Mouse (Mus musculus): ENCODE measurements at regions not wholly inside any gene's neighbourhood (a gene's known extent, or its start where the extent isn't known, plus 50 kb on each side); places are given as distances from the start of the nearest gene placed in this dataset.

- CTCF ChIA-PET, result no interaction called here
These were observed 430.4 kb downstream of the Adgrl2 start for GRCm38 (mm10) chr3:148559752-148560460.

- CTCF ChIA-PET, result no interaction called here
These were observed 431.7 kb downstream of the Adgrl2 start for GRCm38 (mm10) chr3:148558592-148559157.

- CTCF ChIA-PET, result no interaction called here
These were observed 435.0 kb downstream of the Adgrl2 start for GRCm38 (mm10) chr3:148555324-148555723.

GRCm38 (mm10) chr3:148550716-148551115, 439.6 kb downstream of the Adgrl2 start:
- CTCF ChIA-PET, result no interaction called here

GRCm38 (mm10) chr3:148544929-148545328, 445.4 kb downstream of the Adgrl2 start:
- CTCF ChIA-PET, result no interaction called here

GRCm38 (mm10) chr3:148542217-148542616, 448.1 kb downstream of the Adgrl2 start:
- CTCF ChIA-PET, result no interaction called here

- CTCF ChIA-PET, result no interaction called here
These were observed 452.6 kb downstream of the Adgrl2 start for GRCm38 (mm10) chr3:148537669-148538271.

- CTCF ChIA-PET, result interaction anchor here (0.6 kb wide), 1 partner anchor 18 kb away, joined by 4 read pairs; no protein-coding TSS in a partner anchor
These were observed 460.5 kb downstream of the Adgrl2 start for GRCm38 (mm10) chr3:148529893-148530292.

GRCm38 (mm10) chr3:148510381-148510780, 480.0 kb downstream of the Adgrl2 start:
- CTCF ChIA-PET, result no interaction called here

GRCm38 (mm10) chr3:148504928-148505327, 485.4 kb downstream of the Adgrl2 start:
- CTCF ChIA-PET, result no interaction called here

- CTCF ChIA-PET, result no interaction called here
These were observed 486.9 kb downstream of the Adgrl2 start for GRCm38 (mm10) chr3:148503432-148503831.

- CTCF ChIA-PET, result no interaction called here
These were observed 488.6 kb downstream of the Adgrl2 start for GRCm38 (mm10) chr3:148501801-148502200.

- CTCF ChIA-PET, result no interaction called here
These were observed 493.7 kb downstream of the Adgrl2 start for GRCm38 (mm10) chr3:148496672-148497071.

- CTCF ChIA-PET, result no interaction called here
These were observed 499.1 kb downstream of the Adgrl2 start for GRCm38 (mm10) chr3:148491287-148491686.

- CTCF ChIA-PET, result no interaction called here
These were observed 501.2 kb downstream of the Adgrl2 start for GRCm38 (mm10) chr3:148489201-148489600.

GRCm38 (mm10) chr3:148487949-148488348, 502.4 kb downstream of the Adgrl2 start:
- CTCF ChIA-PET, result no interaction called here

- CTCF ChIA-PET, result no interaction called here
These were observed 514.5 kb downstream of the Adgrl2 start for GRCm38 (mm10) chr3:148475862-148476261.

- CTCF ChIA-PET, result no interaction called here
These were observed 517.4 kb downstream of the Adgrl2 start for GRCm38 (mm10) chr3:148472943-148473444.

- CTCF ChIA-PET, result interaction anchor here (0.7 kb wide), 1 partner anchor 913 kb away, joined by 7 read pairs; no protein-coding TSS in a partner anchor
These were observed 524.9 kb downstream of the Adgrl2 start for GRCm38 (mm10) chr3:148465456-148465855.

GRCm38 (mm10) chr3:148462791-148463190, 527.6 kb downstream of the Adgrl2 start:
- CTCF ChIA-PET, result no interaction called here

- CTCF ChIA-PET, result no interaction called here
These were observed 541.5 kb downstream of the Adgrl2 start for GRCm38 (mm10) chr3:148448888-148449287.

- CTCF ChIA-PET, result no interaction called here
These were observed 541.9 kb downstream of the Adgrl2 start for GRCm38 (mm10) chr3:148448465-148448864.

GRCm38 (mm10) chr3:148446845-148447244, 543.5 kb downstream of the Adgrl2 start:
- CTCF ChIA-PET, result no interaction called here
